In the genomic region with DNA sequence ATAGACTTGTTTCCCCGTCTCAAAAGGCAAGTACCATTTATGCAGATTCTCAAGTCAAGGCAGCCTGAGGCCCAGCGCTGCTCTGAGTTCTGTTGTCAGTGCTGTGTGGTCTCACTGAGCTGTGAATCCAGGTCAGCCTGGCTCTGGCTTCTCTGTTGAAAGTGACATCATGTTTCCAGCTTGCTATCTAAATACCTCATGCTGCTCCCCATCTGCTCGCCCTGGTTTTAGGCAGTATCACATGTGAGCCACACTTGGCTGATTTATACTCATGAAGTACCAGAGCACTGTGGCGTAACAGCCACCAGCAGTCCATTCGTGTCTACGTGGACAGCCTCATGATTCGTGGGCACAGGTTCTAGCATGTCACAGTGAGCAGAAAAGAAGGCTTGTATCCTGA, we compare ENCODE assay signal across 11 mouse cellular contexts.
DNase-seq lines count a peak whose midpoint lies in the region; ATAC-seq lines count a peak whose summit lies in the region.
"Had no signal": no experiment of that assay in that cellular context is flagged by ENCODE, and none has a peak within 500 bp of the region (broad histone marks: within the 10 kb centered on the region; RNA-seq: fewer than 3 reads in every experiment).

No protein-coding gene starts in this region.

- no peak overlapping the region for H3K4me2 ChIP-seq in heart, embryonic 11.5 days
- no peak overlapping the region for H3K4me2 ChIP-seq in intestine, embryonic 15.5 days (replicated peaks)
- no peak overlapping the region for H3K4me2 ChIP-seq in forebrain, embryonic 14.5 days (ENCODE audit: low read length)
- H3K4me2 ChIP-seq: hindbrain, embryonic 13.5 days had no signal

- no peaks in the 10 kb centered on the region for H3K4me1 ChIP-seq in heart, embryonic 11.5 days (ENCODE audit: control insufficient read depth, insufficient read depth, low read length)
- peaks cover 4% of the 10 kb centered on the region; the same call in 1 of the 2 replicates for H3K4me1 ChIP-seq in intestine, embryonic 15.5 days (replicated peaks)
- H3K4me1 ChIP-seq in forebrain, embryonic 14.5 days (ENCODE audit: control insufficient read depth, insufficient read depth, low read length) = no peaks in the 10 kb centered on the region

- H3K4me3 ChIP-seq in heart, embryonic 11.5 days (ENCODE audit: low read depth, low read length) = no peak overlapping the region
- H3K4me3 ChIP-seq in intestine, embryonic 15.5 days (replicated peaks) = no peak overlapping the region
- H3K4me3 ChIP-seq in forebrain, embryonic 14.5 days (ENCODE audit: low read depth, low read length) = no peak overlapping the region
- H3K4me3 ChIP-seq: hindbrain, embryonic 13.5 days had no signal

- no peaks in the 10 kb centered on the region for H3K9me3 ChIP-seq in heart, embryonic 11.5 days (replicated peaks; ENCODE audit: control insufficient read depth, low read length)
- H3K9me3 ChIP-seq in intestine, embryonic 15.5 days = no peaks in the 10 kb centered on the region
- no peaks in the 10 kb centered on the region for H3K9me3 ChIP-seq in forebrain, embryonic 14.5 days (replicated peaks; ENCODE audit: control insufficient read depth, low read length)
- H3K9me3 ChIP-seq: hindbrain, embryonic 13.5 days had no signal

- no peak overlapping the region for H3K27ac ChIP-seq in heart, embryonic 11.5 days (ENCODE audit: low read depth, low read length)
- no peak overlapping the region for H3K27ac ChIP-seq in intestine, embryonic 15.5 days
- H3K27ac ChIP-seq in forebrain, embryonic 14.5 days (ENCODE audit: low read depth, low read length) = no peak overlapping the region
- H3K27ac ChIP-seq: hindbrain, embryonic 13.5 days had no signal

- no peaks in the 10 kb centered on the region for H3K27me3 ChIP-seq in heart, embryonic 11.5 days (ENCODE audit: control insufficient read depth, insufficient read depth, low read length)
- H3K27me3 ChIP-seq in intestine, embryonic 15.5 days (replicated peaks) = no peaks in the 10 kb centered on the region
- no peaks in the 10 kb centered on the region for H3K27me3 ChIP-seq in forebrain, embryonic 14.5 days (replicated peaks; ENCODE audit: control insufficient read depth, insufficient read depth, low read length)
- H3K27me3 ChIP-seq: hindbrain, embryonic 13.5 days had no signal

- H3K36me3 ChIP-seq in heart, embryonic 11.5 days (ENCODE audit: control insufficient read depth, insufficient read depth, low read length) = no peaks in the 10 kb centered on the region
- no peaks in the 10 kb centered on the region for H3K36me3 ChIP-seq in intestine, embryonic 15.5 days
- no peaks in the 10 kb centered on the region for H3K36me3 ChIP-seq in forebrain, embryonic 14.5 days (ENCODE audit: control insufficient read depth, insufficient read depth, low read length)
- H3K36me3 ChIP-seq: hindbrain, embryonic 13.5 days had no signal

- no peak overlapping the region for H3K9ac ChIP-seq in heart, embryonic 11.5 days (ENCODE audit: low read depth, low read length)
- H3K9ac ChIP-seq in intestine, embryonic 15.5 days = no peak overlapping the region
- H3K9ac ChIP-seq in forebrain, embryonic 14.5 days (ENCODE audit: low read length) = no peak overlapping the region
- H3K9ac ChIP-seq: hindbrain, embryonic 13.5 days; liver, postnatal 0 days had no signal

- WGBS in heart, embryonic 11.5 days (ENCODE audit: insufficient replicate concordance) = 72% methylated on average over 7 of the region's 7 CpGs
- 84% methylated on average over 7 of the region's 7 CpGs for WGBS in intestine, embryonic 15.5 days
- WGBS in forebrain, embryonic 14.5 days = 90% methylated on average over 7 of the region's 7 CpGs

- ATAC-seq in heart, embryonic 11.5 days (replicated peaks; ENCODE audit: insufficient number of reproducible peaks, low FRiP score, low TSS enrichment) = no peak
- no peak for ATAC-seq in intestine, embryonic 15.5 days
- no peak for ATAC-seq in forebrain, embryonic 14.5 days
- ATAC-seq: liver, postnatal 0 days had no signal

- peak; percentile 11 for DNase-seq in heart, adult 8-10 months (ENCODE audit: low spot score)
- DNase-seq in A20 (ENCODE audit: low read depth, low spot score) = peak; percentile 28
- DNase-seq in cerebellum, adult 11-12 months = peak; percentile 96
- peak; percentile 15 to 46 for DNase-seq in left cerebral cortex, adult 9 months (ENCODE audit: low spot score in 2 of 2)
- DNase-seq in forebrain, embryonic 14.5 days (ENCODE audit: low spot score) = no peak
- no peak for DNase-seq in urinary bladder, adult 18-20 months (ENCODE audit: low spot score in 2 of 2)
- DNase-seq: adrenal gland, postnatal 10 days; liver, postnatal 0 days had no signal

Comparison
In these comparisons a context has a peak if more than half of its experiments do, and no peak if none do; other contexts are left out.
1. DNase-seq: peak in heart, adult 8-10 months (single experiment), A20 (single experiment), cerebellum, adult 11-12 months (single experiment) and left cerebral cortex, adult 9 months (2 of 2); none in forebrain, embryonic 14.5 days (single experiment) and urinary bladder, adult 18-20 months (0 of 2).